Mouse (Mus musculus) Patski (cell line): ENCODE results near the gene Polr3b. TPM values are rescaled to one million over a fixed set of nuclear protein-coding genes. Genes with fewer than 3 reads are reported as not detected.

Source experiments
- ATAC-seq: fragments of 100-300 bp; one replicate; pipeline ENCODE4 v1.8.0; 2021
- CTCF ChIA-PET: fragments of 350-600 bp; sonication (Branson Sonifier 250); formaldehyde crosslinking; loops from one replicate; lab custom pipeline; 2022; ENCODE audit warnings: inconsistent platforms; lab: Charles Lee
- POLR2A ChIA-PET: fragments of 350-600 bp; sonication (Branson Sonifier 250); formaldehyde crosslinking; loops from one replicate; lab custom pipeline; 2022; ENCODE audit warnings: antibody characterized with exemption, inconsistent platforms; lab: Charles Lee
- DNase-seq: peaks from one replicate; pipeline ENCODE4 v3.0.0-alpha.2; 2011; ENCODE audit warnings: low read depth, low spot score
- H3K27me3 ChIP-seq: fragments of 371-371 bp; one replicate; pipeline ENCODE4 v1.5.1; 2021
- CTCF ChIP-seq: fragments of 100-300 bp; IDR thresholded peaks from one replicate; pipeline ENCODE4 v1.5.1; 2021
- in situ Hi-C: fragments of 300-500 bp; cut with MboI; formaldehyde crosslinking; loops from 3 replicates; pipeline ENCODE4 v1.11.1; 2018; ENCODE audit warnings: low pct_unique_long_range_greater_than_20kb, mixed read lengths
- polyA plus RNA-seq: library from polyadenylated mRNA; unstranded; gene quantifications from one replicate; pipeline ENCODE4 v1.2.3, GENCODE M21; 2021

Gene Polr3b
- polyA plus RNA-seq, 1 experiment from 2014 or later = 14.3 TPM

DNA sequence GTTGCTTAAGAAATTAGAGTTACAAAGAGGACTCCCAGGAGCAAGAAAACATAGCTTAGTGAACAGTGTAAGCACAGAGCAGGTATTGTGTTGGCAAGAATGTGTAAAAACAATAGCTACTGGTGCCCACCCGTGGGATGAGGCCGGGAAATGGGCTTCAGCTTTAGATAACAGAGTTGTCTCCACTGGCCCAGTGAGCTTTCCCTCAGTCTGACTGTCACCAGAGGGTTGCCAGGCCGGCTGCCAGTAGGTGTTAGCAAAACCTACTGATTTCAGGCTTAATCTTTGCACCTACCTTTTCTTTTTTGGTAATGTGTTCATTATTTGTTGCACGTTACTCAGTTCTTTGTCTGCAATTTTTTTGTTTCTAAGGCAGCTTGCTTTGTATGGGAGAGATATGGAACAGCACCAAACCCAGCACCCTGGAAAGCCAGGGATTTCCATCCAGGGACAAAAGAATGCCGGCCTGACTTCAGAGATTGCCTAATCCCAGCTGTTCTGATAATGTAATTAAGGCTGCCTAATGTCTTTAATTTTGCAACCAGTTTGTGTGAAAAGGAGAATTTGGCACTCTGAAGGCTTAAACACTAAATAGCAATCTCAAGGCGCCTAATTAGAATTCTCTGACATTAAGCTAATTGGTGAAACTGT lies 35.5 kb downstream of the Polr3b start:
- DNase-seq = no peak
- H3K27me3 ChIP-seq = no peaks in the 10 kb centered on the region
- no peak for TF ChIP-seq CTCF
- POLR2A ChIA-PET = no interaction called here
- no peak for ATAC-seq
- CTCF ChIA-PET = interaction anchor here (1.3 kb wide), 1 partner anchor 10 kb away, joined by 3 read pairs; no protein-coding TSS in a partner anchor
- in situ Hi-C loops = no loop called here

DNA sequence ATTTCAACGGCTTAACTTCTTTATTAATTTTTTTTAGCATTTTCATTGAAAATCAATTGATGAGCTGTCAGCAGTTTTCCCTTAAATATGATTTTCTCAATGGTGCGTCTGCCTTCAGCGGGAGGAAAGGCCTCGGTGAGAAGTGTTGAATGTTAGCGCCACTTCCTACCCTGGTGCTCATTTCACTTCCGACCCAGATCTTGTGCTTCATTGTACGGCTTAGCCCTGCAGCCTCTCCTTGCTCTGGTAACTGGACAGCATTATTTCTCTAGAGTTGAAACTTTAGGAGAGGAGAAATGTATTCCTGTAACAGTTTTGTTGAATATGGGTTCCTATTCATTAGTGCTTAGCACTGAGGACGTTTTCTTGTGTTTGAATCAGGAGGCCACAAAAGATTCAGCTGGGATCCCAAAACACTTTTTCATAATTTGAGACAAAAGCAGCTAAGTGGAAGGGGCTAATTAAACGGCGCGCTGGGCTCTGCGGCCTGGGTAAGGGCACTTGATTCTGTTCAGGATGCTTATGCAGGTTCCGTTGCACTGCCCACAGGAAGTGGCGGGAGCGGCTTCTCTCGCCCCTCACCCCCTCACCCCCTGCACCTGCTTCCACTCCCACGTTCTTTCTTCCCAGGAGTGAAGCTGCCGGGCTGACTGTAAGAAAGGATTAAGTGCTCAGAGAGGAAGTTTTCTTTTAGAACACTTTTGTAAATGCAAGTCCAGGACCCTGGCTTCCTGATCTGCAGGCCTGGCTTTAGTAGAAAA lies 36.2 kb downstream of the Polr3b start:
- ChIA-PET CTCF (no interaction called here), POLR2A (no interaction called here)
- no peak for TF ChIP-seq CTCF
- no peaks in the 10 kb centered on the region for H3K27me3 ChIP-seq
- no peak for DNase-seq
- in situ Hi-C loops = no loop called here
- no peak for ATAC-seq

DNA sequence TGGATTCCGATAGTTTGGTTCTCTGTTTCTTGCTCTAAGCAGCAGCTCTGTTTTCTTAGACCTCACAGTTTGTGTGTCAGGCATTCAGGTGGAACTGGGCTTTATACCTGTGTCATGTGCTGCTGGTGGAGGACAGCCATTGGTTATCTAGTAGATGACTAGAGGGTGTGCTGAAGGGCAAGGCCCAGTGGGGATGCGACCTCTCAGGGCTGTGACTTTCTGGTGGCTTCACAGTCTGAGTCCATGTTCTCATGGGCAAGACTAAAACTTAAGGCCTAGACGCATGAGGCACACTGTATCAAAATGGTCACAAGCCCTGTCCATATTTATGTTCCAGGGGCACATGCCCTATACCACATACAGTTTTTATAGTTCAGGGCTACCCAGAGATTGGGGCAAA lies 37.2 kb downstream of the Polr3b start:
- TF ChIP-seq CTCF = no peak
- ChIA-PET POLR2A (no interaction called here), CTCF (interaction anchor here (0.8 kb wide), 1 partner anchor 10 kb away, joined by 3 read pairs; no protein-coding TSS in a partner anchor)
- ATAC-seq (no peak), DNase-seq (no peak)
- H3K27me3 ChIP-seq = no peaks in the 10 kb centered on the region
- in situ Hi-C loops = no loop called here

DNA sequence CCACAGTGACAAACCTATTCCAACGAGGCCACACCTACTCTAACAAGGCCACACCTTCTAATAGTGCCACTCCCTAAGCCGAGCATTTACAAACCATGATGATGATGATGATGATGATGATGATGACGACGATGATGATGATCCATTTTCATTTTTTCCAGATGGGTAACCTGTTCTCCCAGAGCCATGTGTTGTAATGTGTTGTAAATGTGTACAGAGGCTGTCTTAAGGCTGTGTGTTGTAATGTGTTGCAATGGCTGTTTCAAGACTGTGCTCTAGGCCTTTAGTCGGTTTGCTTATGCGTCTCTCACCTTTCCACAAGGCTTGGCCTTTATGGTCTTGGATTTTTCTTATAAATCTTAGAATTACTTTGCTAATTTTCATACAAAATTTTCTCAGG lies 40.0 kb downstream of the Polr3b start:
- no peak for TF ChIP-seq CTCF
- DNase-seq = no peak
- H3K27me3 ChIP-seq = no peaks in the 10 kb centered on the region
- ChIA-PET POLR2A (no interaction called here), CTCF (interaction anchor here (1.3 kb wide), 1 partner anchor 385 kb away, joined by 4 read pairs; no protein-coding TSS in a partner anchor)
- in situ Hi-C loops = no loop called here
- ATAC-seq = no peak

DNA sequence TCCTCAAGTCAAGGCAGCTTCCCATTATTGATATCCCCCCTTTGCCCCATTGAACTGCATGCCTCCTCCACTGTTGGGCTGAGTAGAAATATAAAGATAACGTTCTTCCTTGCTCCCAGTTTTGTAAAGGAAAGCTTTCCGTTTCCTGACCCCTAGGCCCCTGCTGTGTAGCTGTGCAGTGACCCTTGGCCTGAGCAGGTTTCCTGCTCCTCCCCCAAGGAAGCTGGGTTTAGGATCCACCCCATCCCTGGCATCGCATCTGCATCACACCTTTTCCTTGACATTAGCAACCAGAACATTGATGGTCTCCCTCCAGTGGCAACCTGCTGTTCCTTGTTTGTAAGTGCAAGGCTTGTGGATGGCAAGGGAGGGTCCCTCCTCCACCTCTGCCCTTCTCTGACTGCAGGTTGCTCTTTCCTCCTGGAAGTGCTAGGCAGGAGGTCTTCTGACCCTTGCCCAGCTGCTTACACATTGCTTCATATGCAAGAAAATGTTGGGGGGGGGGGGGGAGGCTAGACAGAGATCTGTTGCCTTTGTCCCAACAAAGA lies 43.7 kb downstream of the Polr3b start:
- ChIA-PET CTCF (no interaction called here), POLR2A (interaction anchor here (0.6 kb wide), 1 partner anchor 46 kb away, joined by 3 read pairs; no protein-coding TSS in a partner anchor)
- in situ Hi-C loops = no loop called here
- H3K27me3 ChIP-seq = no peaks in the 10 kb centered on the region
- DNase-seq (no peak), ATAC-seq (no peak)
- TF ChIP-seq CTCF = no peak

DNA sequence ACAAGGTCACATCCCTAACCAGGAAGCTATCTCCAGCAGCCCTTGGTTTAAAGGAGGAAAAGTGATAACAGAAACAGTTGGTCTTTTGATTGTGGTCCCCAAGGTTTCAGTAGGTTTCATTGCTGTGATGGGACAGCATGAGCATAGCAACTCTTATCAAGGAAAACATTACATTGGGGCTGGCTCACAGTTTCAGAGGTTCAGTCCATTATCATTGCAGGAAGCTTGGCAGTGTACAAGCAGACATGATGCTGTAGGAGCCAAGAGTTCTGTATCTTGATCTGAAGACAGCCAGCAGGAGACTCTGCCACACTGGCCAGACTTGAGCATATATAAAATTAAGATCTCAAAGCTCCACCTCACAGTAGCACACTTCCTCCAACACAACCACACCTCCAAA lies 53.6 kb downstream of the Polr3b start:
- no peak for TF ChIP-seq CTCF
- DNase-seq (no peak), ATAC-seq (no peak)
- in situ Hi-C loops = no loop called here
- no peaks in the 10 kb centered on the region for H3K27me3 ChIP-seq
- CTCF ChIA-PET = interaction anchor here (1.3 kb wide), 2 partner anchors 8 to 52 kb away, joined by 3 read pairs; no protein-coding TSS in a partner anchor
- POLR2A ChIA-PET = no interaction called here

DNA sequence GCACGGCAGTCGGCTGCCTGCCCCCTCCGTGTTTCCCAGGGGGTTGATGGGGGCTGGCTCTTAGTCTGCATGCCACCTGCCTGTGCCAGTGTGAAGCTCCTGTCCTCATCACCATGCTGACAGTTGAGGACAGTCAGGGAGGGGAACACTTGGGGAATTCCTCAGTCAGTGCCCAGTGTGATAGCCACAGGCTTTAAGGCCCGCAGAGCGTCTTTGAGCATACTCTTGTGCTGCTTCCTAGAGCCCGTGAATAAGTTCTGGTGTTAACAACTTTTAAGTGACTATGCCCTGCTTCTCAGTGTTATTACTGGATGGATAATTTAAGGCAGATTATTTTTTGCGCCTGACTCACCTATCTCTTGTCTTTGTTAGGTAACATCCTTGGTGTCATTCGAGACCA lies 54.4 kb downstream of the Polr3b start:
- ChIA-PET CTCF (interaction anchor here (1.3 kb wide), 1 partner anchor 53 kb away, joined by 3 read pairs; no protein-coding TSS in a partner anchor), POLR2A (interaction anchor here (0.6 kb wide), 1 partner anchor 35 kb away, joined by 3 read pairs; no protein-coding TSS in a partner anchor)
- ATAC-seq = no peak
- in situ Hi-C loops = no loop called here
- H3K27me3 ChIP-seq = no peaks in the 10 kb centered on the region
- no peak for TF ChIP-seq CTCF
- DNase-seq = no peak

DNA sequence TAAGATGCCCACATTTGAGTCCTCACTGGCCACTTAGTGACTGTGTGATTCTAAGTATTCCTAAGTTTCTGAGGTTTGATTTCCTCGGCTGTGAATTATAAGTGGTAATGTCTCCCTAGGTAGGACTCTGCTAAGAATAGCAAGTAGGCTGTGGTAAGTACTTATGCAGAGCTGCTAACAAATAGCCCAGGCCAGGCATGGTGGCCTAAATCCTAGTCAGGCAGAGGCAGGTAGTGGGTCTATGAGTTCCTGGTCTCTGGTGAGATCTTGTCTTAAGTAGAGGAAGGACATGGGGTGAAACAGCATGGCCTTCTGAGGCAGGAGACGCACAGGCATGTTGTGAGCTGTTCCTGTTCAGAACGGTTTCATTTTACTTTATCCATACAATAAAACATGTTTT lies 55.8 kb downstream of the Polr3b start:
- no peaks in the 10 kb centered on the region for H3K27me3 ChIP-seq
- no peak for TF ChIP-seq CTCF
- ChIA-PET POLR2A (no interaction called here), CTCF (interaction anchor here (0.9 to 1.1 kb wide), 2 partner anchors 10 to 12 kb away, joined by 3 to 4 read pairs; no protein-coding TSS in a partner anchor)
- DNase-seq = no peak
- ATAC-seq = no peak
- in situ Hi-C loops = no loop called here

DNA sequence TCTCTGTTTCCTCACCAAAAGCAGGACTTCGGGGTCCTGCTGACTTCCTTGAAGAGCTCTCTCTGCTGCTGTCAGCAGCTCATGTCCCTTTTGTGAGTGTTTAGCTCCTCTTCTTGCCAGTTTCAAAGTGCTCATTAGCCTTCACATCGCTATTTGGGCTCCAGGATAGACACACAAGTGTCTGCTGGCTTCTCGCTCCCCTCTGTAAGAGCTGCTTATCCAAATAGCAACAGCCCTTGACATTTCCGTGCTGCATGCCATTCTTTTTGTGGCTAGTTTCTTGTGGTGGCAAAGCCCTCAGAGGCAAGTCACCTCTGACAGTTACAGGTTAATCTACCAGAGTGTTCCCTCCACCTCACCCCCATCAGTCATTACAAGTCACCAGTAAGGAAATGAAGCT lies 56.3 kb downstream of the Polr3b start:
- in situ Hi-C loops = no loop called here
- ChIA-PET POLR2A (no interaction called here), CTCF (interaction anchor here (0.9 to 1.1 kb wide), 2 partner anchors 10 to 12 kb away, joined by 3 to 4 read pairs; no protein-coding TSS in a partner anchor)
- DNase-seq = no peak
- no peak for TF ChIP-seq CTCF
- no peak for ATAC-seq
- no peaks in the 10 kb centered on the region for H3K27me3 ChIP-seq

DNA sequence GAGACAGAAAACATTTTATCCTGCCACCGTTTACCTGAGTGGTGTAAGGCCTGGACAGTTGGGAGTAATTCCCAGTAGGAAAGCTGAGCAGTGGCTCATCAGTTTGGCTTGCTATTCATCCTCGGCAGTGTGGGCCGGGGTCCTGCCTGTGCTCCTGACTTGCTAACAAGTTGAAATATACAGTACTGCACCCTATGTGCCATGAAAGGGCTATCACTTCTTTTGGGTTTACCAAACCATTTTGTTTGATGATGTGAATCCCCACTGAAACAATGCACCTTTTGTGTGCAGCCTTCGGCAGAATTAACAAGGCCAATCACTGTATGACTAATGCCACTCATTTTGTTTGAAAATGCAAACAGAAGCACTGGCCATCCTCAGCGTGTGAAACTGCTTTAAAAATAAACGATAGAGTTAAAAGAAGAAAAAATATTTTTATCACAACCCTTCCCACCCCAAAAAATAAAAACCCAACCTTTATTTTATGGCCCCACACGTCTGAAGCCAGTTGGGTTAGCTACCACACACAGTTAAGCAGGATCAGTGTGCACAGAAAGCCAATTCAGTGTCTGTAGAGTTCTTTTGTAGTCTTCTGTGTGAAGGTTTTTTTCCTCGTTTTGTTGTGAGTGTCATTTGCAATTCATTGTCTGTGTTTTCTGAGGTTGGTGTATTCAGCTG lies 63.5 kb downstream of the Polr3b start:
- ChIA-PET CTCF (no interaction called here), POLR2A (no interaction called here)
- TF ChIP-seq CTCF = no peak
- DNase-seq (no peak), ATAC-seq (no peak)
- no peaks in the 10 kb centered on the region for H3K27me3 ChIP-seq
- in situ Hi-C loops = no loop called here
